Mouse (Mus musculus) left cerebral cortex, adult 18-20 months (tissue): ENCODE measurements around the gene Smap2. TPM values are rescaled to one million over a fixed set of nuclear protein-coding genes. Genes with fewer than 3 reads are reported as not detected.

Experiments
- microRNA-seq, 2 experiments: library from miRNA; unstranded; fragments of <30 nt; microRNA quantifications; one replicate each; pipeline ENCODE4 v1.2.0; 2021
- total RNA-seq, 2 experiments: library from RNA; stranded (reverse); gene quantifications; 2 replicates each; pipeline ENCODE4 v1.2.3; 2021

The Smap2 gene
- total RNA-seq, 2 experiments from 2014 or later = 194 to 195 TPM

Small RNA genes within 50 kb of the gene (microRNA-seq; reads per million reads assigned to microRNA genes)
- gene Mir7015 = 0.63 to 3.0 reads per million in 2 experiments

Other genes with a start within 250 kb of the Smap2 start
- 10 to 100 TPM; 45.1 to 49.4 TPM for gene Nfyc, start 185.7 kb downstream of the Smap2 start, total RNA-seq
- gene Rims3, start 162.4 kb downstream of the Smap2 start, total RNA-seq = 100 to 1,000 TPM; 194 to 217 TPM
- gene Exo5, start 92.2 kb downstream of the Smap2 start, total RNA-seq = 10 to 100 TPM; 12.7 to 15.0 TPM
- 1 to 10 TPM; 1.7 to 1.9 TPM for gene Zfp69, start 65.5 kb downstream of the Smap2 start, total RNA-seq
- gene Col9a2, start 22.1 kb upstream of the Smap2 start, total RNA-seq = 1 to 10 TPM; 9.2 to 9.3 TPM
- 10 to 100 TPM; 23.1 to 26.2 TPM for gene Zmpste24, start 81.0 kb upstream of the Smap2 start, total RNA-seq
- not detected for gene Tmco2, start 92.0 kb upstream of the Smap2 start, total RNA-seq
- gene Rlf, start 197.8 kb upstream of the Smap2 start, total RNA-seq = 10 to 100 TPM; 26.3 to 26.7 TPM